Mouse (Mus musculus) right cerebral cortex, postnatal 4 days (tissue): ENCODE measurements at regions not wholly inside any gene's neighbourhood (a gene's known extent, or its start where the extent isn't known, plus 50 kb on each side); places are given as distances from the start of the nearest gene placed in this dataset.

Experiments
- DNase-seq: peaks from one replicate; pipeline ENCODE4 v3.0.0-alpha.2; 2022

- DNase-seq, result no peak
Observed at GRCm38 (mm10) chr3:60138319-60138718, 56.6 kb downstream of the Sucnr1 start.

DNA sequence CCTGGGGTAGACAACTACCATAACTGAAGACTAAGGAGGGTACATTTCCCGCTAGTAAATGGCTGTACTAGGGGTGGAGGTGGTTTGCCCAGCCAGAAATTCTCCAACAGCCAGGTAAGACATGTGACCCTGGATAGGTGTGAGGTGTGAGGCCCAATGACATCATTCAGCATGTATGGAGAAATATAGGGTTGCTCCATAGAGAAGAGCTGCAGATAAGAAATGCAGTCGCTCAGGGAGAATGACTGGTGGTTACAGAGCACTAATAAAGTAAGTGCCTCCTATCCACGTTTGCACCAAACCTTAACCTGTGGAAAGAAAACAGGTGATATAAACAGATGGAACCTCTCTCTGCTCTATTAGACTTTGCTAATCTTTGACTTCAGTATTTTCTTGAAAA is 78.2 kb downstream of the Sucnr1 start:
- no peak for DNase-seq

DNA sequence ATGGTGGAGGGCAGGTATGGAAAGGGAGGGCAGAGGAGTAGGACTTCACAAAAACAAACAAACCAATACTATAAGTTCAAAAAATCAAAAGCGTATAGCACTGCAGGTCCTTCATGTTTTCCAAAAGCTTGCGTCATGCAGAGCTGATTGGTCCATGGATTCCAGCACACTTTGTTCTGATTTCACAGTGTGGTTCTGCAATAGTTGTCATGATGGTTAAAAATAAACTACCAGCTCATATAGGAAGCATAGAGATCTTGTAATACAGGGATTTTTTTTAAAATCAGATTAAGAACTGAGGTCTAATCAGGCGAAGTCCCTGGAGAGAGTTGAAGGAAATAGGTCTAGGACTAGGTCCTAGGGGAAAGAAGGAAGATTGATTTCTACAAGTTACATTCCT is 86.0 kb downstream of the Sucnr1 start:
- DNase-seq, result no peak

DNA sequence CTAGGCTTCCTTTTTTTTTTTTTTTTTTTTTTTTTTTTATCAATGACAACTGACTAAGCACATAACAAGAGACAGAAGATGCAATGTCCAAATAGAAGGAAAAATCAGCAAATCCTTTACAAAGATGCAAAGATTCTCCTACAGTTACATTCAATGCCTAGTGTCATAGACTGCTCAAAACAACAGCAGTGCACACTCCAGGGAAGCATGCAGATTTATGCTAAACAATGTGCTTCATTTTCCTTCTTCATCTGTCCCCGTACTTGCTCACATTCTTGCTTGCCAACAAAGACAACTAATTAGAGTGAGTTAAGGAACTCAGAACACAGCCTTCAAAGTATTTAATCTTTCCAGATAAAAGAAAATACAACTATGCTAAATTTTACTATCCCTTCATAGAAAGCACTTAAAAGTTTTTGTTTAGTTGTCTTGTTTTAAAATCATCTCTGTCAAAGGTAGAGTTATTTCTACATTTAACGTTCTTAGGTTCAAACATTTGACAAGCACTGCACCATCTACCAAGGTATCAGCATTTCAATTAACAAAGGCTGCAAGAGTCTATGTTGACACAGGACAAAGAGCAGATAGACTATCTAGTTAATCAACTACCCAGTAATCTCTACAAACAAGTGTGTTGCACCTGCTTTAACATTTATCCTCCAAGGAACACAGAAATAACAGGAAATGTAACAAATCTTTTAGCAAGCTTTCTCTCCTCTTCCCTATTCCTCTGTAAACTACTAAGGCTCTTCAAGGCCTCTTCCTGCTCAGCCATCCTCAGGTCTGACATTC is 86.7 kb downstream of the Sucnr1 start:
- no peak for DNase-seq

DNA sequence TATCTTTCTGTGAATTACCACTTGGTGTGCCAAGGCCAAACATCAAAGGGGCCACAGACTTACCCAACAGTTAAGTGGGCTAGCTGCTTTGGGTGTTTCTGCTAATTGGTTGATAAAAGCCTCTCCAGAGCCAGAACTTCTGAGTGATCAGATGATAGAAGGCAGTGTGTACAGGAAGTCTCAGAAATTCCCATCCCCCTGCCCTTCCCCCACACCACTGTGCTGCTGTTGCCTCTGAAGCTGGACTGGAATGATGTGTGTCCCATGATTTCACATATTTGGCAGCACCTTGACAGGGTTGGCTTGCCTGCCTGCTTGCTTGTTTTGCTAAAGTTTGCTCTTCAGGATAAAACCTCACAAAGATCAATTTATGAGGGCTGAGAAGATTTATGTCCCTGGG is 87.9 kb downstream of the Sucnr1 start:
- no peak for DNase-seq

DNA sequence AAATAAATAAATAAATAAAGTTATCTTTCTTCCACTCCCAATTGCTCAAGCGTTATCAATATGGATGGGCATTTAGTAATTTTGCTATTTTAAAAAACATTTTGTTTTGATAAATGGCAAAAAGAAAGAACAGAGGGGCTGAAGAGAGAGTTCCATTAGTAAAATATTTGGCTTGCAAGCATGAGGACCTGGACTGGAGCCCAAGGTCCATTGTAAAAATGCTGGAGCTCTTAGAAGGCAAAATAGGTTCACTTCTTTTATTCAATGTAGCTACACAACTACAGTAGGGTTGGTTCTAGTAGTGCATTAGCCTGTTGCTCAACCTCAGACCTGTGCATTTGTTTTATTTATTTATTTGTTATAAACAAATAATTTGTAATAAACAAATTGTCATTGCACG is 102.8 kb downstream of the Sucnr1 start:
- no peak for DNase-seq

DNA sequence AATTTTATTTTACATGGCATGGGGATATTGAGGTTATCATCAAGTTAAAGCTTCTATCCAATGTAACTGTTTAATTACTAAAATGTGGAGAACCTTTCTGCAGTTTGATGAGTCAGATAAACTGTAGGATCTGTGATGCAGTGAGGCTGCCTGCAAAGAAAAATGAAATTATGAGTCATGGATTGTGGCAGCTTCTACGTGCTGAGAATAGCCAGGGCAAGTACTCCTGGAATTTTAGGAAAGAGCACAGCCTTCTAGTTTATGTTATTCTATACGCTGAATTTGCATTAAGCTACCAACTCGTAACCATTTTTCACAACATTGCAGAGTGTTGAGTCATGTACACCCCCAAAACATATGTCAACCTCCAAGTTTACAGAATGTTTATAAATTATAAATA is 114.4 kb downstream of the Sucnr1 start:
- DNase-seq, result no peak

DNA sequence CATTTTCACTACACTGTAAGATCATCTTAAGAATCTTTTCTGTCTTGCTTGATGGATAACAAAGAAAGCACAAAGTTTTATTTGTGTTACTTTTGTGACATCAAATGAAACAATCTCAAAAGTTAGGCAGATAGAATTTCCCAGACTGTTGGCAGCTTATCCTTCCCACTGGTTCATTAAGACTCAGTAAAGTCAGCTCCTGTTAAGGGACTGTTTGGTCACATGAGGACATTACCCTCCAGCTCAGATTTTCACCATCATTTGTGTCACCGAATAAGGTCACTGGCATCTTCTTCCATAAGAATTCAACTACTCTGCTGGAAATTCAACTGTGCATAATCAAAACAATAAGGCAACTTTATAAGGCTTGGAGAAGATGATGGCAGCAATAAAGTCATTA is 126.3 kb downstream of the Sucnr1 start:
- DNase-seq, result no peak

DNA sequence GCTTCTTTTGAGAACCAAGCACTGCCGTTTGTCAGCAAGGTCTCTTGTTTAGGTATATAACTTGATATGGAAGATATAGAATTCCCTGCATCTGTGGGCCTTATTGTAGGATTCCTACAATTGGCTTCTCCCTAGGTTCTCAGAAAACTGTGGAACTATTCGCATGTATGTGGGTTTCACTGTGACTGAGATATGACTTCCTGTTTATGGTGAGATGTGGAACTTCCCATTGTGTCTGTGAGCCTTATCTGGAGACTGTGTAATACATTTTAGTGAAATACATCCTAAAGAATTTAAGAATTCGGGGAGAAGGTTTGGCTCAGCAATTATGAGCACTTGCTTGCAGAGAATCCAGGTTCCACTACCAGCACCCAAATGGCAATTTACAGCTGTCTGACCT is 137.3 kb downstream of the Sucnr1 start:
- DNase-seq, result no peak

GRCm38 (mm10) chr3:60240664-60241063 is 159.0 kb downstream of the Sucnr1 start:
- DNase-seq, result no peak

- DNase-seq, result no peak
Observed at GRCm38 (mm10) chr3:60266666-60267415, 185.2 kb downstream of the Sucnr1 start.

GRCm38 (mm10) chr3:60267416-60268174 is 185.9 kb downstream of the Sucnr1 start:
- no peak for DNase-seq

- DNase-seq, result no peak
Observed at GRCm38 (mm10) chr3:60270463-60270862, 188.8 kb downstream of the Sucnr1 start.

DNA sequence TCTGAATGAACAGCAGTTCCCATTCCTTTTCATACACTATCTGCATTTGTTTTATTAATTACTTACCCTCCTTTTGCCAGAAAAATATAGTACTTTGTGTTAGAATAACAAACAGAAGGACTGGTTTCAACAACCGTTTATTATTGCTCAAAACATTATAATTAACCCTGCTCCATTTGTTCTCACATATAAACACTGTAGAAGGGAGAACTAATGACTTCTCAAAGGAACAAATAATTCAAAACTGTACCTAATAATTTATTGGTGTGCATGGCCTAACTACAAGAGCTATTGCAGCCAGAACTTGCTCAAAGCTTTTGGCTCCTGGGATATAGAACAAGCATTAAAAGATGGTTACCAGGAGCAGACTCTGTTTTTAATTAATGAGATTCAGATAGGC is 192.1 kb downstream of the Sucnr1 start:
- DNase-seq, result no peak

- no peak for DNase-seq
Observed at GRCm38 (mm10) chr3:60275249-60275838, 193.7 kb downstream of the Sucnr1 start.

DNA sequence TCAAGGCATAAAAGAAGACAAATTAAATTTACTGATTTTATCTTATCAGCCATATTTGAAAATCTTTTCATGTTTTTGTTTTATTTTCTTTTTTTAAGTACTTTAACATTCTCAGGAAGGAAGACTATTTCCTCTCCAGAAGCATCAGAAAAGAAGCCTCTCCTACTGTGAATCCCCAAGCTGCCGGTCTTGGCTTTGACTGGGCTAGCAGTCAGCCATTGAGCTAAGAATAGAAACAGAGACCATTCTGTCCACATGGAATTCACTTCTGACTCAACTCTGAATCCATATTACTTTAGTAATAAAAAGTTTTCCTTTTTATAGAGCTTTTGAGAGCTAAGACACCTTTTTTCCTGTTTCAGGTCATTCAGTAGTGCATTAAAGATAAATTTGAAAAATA is 194.8 kb upstream of the Mbnl1 start:
- DNase-seq, result no peak

- no peak for DNase-seq
Observed at GRCm38 (mm10) chr3:60281229-60281628, 191.4 kb upstream of the Mbnl1 start.

DNA sequence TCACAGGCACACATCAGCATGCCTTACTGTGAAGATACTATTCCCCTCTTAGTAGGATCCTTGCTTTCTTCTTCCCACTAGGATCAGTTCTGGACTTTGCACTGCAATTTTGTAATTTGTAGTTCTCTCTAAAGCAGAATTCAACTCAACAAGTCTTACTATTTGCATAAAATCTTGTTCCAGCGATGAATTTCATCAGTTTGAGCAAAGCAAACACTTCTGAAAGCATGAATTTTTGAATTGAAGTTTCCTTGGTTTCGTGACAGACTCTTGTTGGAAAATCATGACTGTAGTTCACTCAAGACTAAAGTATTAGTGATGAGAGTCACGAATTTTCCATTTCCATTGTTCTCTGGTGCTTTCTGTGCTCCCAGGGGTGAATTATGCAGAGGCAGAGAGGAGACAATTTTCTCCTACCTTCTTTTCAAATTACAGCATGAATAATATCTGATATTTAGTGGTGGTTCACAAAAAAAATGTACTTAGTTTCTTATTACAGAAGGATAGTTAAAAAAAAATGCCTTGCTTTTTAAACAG is 190.6 kb upstream of the Mbnl1 start:
- no peak for DNase-seq

DNA sequence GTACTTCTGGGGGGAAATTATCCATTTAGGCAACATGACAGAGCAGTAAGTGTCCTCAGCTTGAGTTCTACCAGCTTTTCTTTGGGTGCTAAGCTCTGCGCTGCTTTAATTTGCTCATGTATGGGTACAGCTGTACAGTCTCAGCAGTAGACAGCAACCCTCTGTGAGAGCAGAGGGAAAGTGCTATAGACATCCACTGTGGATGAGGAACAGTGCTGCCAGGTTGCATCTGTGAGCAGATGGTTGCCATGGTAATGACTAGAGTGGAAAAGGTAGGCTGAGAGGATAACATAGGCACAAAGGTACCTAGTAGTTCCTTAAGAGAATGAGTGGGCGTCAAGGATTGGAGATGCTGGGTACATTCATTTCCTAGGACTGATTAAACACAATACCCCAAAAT is 180.5 kb upstream of the Mbnl1 start:
- DNase-seq, result no peak

DNA sequence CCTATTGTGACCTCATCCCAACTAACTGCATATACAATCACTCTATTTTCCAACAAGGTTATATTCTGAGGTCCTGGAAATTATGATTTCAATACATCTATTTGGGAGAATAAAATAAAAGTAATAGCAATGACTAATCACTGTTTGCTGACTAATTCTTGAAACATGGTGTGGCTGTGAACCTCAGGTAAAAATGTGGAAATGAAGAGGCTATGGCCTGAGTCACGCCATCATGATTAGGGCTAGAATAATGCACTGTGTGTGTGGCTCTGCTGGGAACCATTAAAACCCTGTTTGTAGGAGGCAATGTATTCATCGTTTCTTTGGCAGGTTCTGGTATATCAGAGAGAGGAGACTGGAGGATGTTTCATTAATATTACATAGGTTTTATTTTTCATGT is 179.7 kb upstream of the Mbnl1 start:
- DNase-seq, result no peak

- no peak for DNase-seq
Observed at GRCm38 (mm10) chr3:60305399-60305798, 167.2 kb upstream of the Mbnl1 start.

GRCm38 (mm10) chr3:60310402-60310801 is 162.2 kb upstream of the Mbnl1 start:
- DNase-seq, result no peak

DNA sequence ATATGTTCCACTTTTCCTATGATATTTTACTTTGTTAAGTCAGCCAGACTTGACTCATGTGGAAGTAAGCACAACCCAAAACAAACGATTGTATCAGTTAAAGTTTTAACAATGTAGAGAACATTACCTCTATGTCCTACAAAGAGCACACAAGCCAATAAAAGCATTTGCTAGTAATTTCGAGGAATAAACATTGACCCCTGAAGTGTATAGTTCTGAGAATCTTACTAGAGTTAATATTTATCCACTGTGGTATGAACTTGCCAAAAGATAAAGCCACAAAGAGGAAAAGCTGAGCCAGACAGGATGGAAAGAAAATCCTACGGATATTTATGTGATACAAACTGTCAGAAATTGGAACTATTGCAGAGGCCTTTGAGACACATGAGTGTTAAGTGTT is 161.5 kb upstream of the Mbnl1 start:
- DNase-seq, result no peak
